Mouse (Mus musculus): ENCODE data around the gene Snf8. TPM values are rescaled to one million over a fixed set of nuclear protein-coding genes. Genes with fewer than 3 reads are reported as not detected.

Gene Snf8
- polyA plus RNA-seq, 1 experiment = 87.0 TPM

DNA sequence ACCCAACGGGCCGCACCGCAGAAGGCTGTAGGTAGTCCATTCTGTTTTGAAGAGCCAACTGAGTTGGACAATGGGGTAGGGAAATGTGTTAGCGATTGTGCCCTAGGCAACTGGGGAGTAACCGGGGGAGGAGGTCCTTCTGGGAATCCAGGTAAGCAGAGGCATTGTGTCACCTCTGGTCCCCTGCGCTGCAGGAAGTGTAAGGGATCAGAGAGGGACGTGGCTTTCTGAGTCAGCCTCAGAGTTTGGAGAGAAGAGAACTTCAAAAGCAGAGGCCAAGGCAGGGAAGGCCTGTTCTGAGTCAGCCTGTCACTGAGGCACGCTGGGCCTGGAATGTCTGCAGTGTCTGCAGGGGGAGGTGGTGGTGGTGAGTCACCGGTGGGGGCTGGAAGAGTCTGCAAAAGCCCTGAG, 16.7 kb upstream of the Snf8 start:
- DNase-seq (ENCODE audit: extremely low spot score in 1 of 2, low spot score in 1 of 2) = peak in 1 of 2 experiments; percentile 57

DNA sequence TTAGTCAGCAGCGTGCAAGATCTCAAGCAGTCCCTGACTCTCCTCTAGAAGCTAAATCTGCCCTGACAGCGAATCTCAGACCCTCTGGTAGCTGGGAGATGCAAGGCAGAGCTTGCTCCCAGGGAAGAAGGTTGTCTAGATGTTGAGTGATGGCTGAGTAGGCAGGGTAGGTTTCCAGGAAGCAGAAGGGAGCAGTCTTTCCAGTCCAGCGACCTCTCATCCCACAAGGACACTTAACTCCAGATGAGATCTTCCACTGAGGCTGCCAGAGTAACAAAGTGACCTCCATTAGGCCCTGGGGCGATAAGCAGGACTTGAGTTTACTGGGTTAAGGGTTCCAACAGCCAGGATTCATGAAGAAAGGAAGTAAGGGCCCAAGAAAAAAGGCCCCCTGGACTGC, 14.1 kb upstream of the Snf8 start:
- no peak for DNase-seq (ENCODE audit: extremely low spot score in 1 of 2, low spot score in 1 of 2)

DNA sequence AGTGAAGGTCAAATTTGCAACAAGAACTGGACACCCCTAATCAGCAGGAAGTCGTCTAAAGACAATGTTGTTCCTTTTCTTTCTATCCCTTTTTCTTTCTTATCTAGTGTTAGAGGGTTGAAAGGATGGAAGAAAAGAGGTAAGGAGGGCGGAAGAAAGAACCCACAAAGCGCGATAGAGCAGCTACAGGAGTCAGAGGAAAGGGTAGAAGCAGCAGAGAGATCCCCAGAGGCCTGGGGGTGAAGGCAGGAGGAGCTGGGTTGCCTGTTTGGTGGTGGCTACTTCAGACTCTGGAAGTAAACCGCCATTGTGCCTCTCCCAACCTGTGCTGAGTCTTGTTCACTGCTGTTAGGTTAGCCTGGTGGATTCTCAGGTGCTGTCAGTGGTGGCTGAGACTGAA, 6.6 kb upstream of the Snf8 start:
- no peak for DNase-seq (ENCODE audit: extremely low spot score in 1 of 2, low spot score in 1 of 2)

GRCm38 (mm10) chr11:96030571-96030970, 4.1 kb upstream of the Snf8 start:
- no peak for DNase-seq (ENCODE audit: extremely low spot score in 1 of 2, low spot score in 1 of 2)

- DNase-seq (ENCODE audit: extremely low spot score in 1 of 2, low spot score in 1 of 2) = no peak
Measured at GRCm38 (mm10) chr11:96031701-96032100, 3.0 kb upstream of the Snf8 start.

GRCm38 (mm10) chr11:96033264-96033663, 1.4 kb upstream of the Snf8 start:
- no peak for DNase-seq (ENCODE audit: extremely low spot score in 1 of 2, low spot score in 1 of 2)

GRCm38 (mm10) chr11:96034116-96034515, 569 bp upstream of the Snf8 start:
- no peak for DNase-seq (ENCODE audit: extremely low spot score in 1 of 2, low spot score in 1 of 2)

- DNase-seq (ENCODE audit: extremely low spot score in 1 of 2, low spot score in 1 of 2) = no peak
Measured at GRCm38 (mm10) chr11:96035133-96035532, 448 bp downstream of the Snf8 start.

GRCm38 (mm10) chr11:96037499-96037898, 2.8 kb downstream of the Snf8 start:
- no peak for DNase-seq (ENCODE audit: extremely low spot score in 1 of 2, low spot score in 1 of 2)

DNA sequence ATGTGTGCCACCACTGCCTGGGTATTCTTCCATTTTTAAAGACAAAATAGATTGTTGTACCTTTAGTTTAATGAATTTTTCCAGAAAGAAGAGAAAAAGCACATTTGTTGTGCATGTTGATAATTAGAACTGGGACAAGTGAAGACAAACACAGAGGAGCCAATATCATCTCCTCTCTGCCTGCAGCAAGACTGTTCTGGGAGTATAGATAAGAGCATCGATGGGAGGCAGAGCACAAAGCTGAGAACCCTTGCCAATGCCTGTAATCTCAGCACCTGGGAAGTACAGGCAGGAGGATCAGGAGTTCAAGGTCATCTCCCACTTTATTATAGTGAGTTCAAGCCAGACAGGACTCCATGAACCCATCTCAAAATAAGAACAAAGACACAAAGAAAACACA, 3.9 kb downstream of the Snf8 start:
- DNase-seq (ENCODE audit: extremely low spot score in 1 of 2, low spot score in 1 of 2) = no peak

GRCm38 (mm10) chr11:96044803-96045567, 10.3 kb downstream of the Snf8 start:
- no peak for DNase-seq (ENCODE audit: extremely low spot score in 1 of 2, low spot score in 1 of 2)

GRCm38 (mm10) chr11:96046028-96046427, 11.3 kb downstream of the Snf8 start:
- no peak for DNase-seq (ENCODE audit: extremely low spot score in 1 of 2, low spot score in 1 of 2)

GRCm38 (mm10) chr11:96046793-96047192, 12.1 kb downstream of the Snf8 start:
- no peak for DNase-seq (ENCODE audit: extremely low spot score in 1 of 2, low spot score in 1 of 2)

GRCm38 (mm10) chr11:96047469-96048373, 13.0 kb downstream of the Snf8 start:
- no peak for DNase-seq (ENCODE audit: extremely low spot score in 1 of 2, low spot score in 1 of 2)

DNA sequence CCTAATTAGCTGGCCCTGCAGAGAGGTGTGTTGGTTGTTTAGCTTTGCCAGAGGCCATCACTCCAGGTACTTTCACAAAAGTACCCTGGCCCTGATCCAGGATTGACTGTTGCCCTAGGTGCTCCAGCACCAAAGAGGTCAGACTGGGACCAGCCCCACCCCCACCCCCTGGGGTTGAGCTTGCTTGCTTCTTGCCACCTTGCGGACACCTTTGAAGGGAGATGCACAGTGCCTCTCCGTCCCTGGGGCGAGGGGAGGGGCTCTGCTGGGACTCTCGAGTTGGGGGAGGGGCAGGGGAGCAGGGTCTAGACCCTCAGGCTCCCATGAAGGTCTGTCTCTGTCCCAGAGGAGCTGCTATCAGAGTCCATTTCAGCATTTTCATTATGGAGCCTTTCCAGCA, 15.3 kb downstream of the Snf8 start:
- no peak for DNase-seq (ENCODE audit: extremely low spot score in 1 of 2, low spot score in 1 of 2)

GRCm38 (mm10) chr11:96050854-96051253, 16.2 kb downstream of the Snf8 start:
- no peak for DNase-seq (ENCODE audit: extremely low spot score in 1 of 2, low spot score in 1 of 2)

- no peak for DNase-seq (ENCODE audit: extremely low spot score in 1 of 2, low spot score in 1 of 2)
Measured at GRCm38 (mm10) chr11:96058309-96058708, 23.6 kb downstream of the Snf8 start.

GRCm38 (mm10) chr11:96064521-96065214, 30.0 kb downstream of the Snf8 start:
- no peak for DNase-seq (ENCODE audit: extremely low spot score in 1 of 2, low spot score in 1 of 2)

DNA sequence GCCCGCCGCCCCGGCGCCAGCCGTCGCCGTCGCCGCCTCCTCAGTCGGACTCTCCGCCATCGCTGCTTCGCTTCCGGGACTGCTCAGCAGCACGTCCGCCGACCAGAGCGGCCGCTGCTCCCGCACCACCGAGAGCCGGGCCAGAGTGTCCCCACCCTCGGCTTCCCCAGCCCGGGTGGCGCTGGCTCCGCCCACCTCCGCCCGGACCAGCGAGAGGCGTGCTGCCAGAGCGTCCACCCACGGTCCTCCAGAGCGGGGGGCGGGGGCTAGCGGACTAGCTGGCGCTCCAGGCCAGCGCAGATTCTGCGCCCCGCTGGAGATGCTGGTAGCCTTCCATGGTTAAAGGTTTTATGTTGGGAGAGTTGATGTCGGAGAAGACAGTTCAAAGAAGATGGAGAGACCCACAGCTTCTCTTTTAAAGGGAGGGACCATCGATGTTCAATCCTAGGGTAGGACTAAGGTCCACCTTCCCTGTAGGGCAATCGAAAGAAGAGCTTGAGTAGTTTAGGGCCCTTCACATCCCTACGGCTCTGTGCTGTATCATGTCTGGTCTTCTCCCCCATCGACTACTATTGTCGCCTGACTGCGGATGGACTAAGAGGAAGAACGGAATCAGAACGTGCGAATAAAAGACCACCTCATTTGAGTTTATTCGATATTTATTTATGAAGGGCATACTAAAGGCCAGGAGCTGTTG, 30.7 kb downstream of the Snf8 start, which contains the start of gene Ube2z:
Gene Ube2z (minus strand): TSS at position 174 of the 697 bp plus-strand sequence.
- peak; percentile 90 to 98 for DNase-seq (ENCODE audit: extremely low spot score in 1 of 2, low spot score in 1 of 2)

DNA sequence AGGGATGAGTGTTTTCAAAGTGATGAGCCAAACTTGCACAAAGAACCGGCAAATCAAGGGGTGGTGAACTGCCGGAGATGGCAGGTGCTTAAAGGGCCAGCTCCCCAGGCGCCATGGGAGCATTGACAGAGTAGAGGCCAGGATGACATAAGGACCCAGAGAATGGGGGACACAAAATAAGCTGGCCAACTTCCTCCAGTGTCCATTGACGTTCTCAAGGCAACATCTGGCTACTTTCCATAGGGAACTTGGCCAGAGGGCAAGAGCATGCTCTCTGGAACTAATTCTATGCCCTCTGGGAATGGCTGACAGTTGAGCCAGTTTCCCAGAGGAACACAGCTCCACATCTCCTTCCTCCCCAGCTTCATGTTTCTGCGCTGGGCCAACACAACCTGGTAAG, 33.5 kb downstream of the Snf8 start:
- DNase-seq (ENCODE audit: extremely low spot score in 1 of 2, low spot score in 1 of 2) = no peak
